Mouse (Mus musculus) intestine, postnatal 0 days (tissue): ENCODE measurements at regions not wholly inside any gene's neighbourhood (a gene's known extent, or its start where the extent isn't known, plus 50 kb on each side); places are given as distances from the start of the nearest gene placed in this dataset.
A peak's percentile ranks its signal among the peaks of the same experiment; 100 is the strongest.

ENCODE experiments used
- ATAC-seq: fragments of 200-750 bp; cut with Nextera tagmentation; 2 replicates; pipeline ENCODE4 v1.8.0; 2017; ENCODE audit warnings: mild to moderate bottlenecking, moderate TSS enrichment, moderate library complexity
- H3K27ac ChIP-seq: fragments of 300-500 bp; sonication (generic); 2 replicates; pipeline ENCODE4 v1.5.1; 2014; ENCODE audit warnings: mild to moderate bottlenecking, low read depth, low read length, moderate library complexity
- H3K27me3 ChIP-seq: fragments of 300-500 bp; sonication (generic); replicated peaks from 2 replicates; pipeline ENCODE4 v1.6.1; 2014; ENCODE audit warnings: low read length, mixed read lengths; ENCODE audit not compliant: control insufficient read depth, insufficient read depth
- H3K36me3 ChIP-seq: fragments of 300-500 bp; sonication (generic); 2 replicates; pipeline ENCODE4 v1.6.1; 2014; ENCODE audit warnings: mild to moderate bottlenecking, moderate library complexity; ENCODE audit not compliant: control insufficient read depth, insufficient read depth
- H3K4me1 ChIP-seq: fragments of 300-500 bp; sonication (generic); replicated peaks from 2 replicates; pipeline ENCODE4 v1.6.1; 2014; ENCODE audit warnings: antibody characterized with exemption, low read length, mixed read lengths; ENCODE audit not compliant: control insufficient read depth, insufficient read depth
- H3K4me2 ChIP-seq: fragments of 300-500 bp; sonication (generic); replicated peaks from 2 replicates; pipeline ENCODE4 v1.6.1; 2014; ENCODE audit warnings: low read depth, mild to moderate bottlenecking, moderate library complexity
- H3K4me3 ChIP-seq: fragments of 300-500 bp; sonication (generic); 2 replicates; pipeline ENCODE4 v1.5.1; 2014; ENCODE audit warnings: low read depth, low read length
- H3K9ac ChIP-seq: fragments of 300-500 bp; sonication (generic); 2 replicates; pipeline ENCODE4 v1.6.1; 2014; ENCODE audit warnings: mild to moderate bottlenecking, low read depth, low read length
- H3K9me3 ChIP-seq: fragments of 300-500 bp; sonication (generic); 2 replicates; pipeline ENCODE4 v1.6.1; 2016; ENCODE audit warnings: mixed run types; ENCODE audit not compliant: control insufficient read depth
- CTCF ChIP-seq: sonication (generic); IDR thresholded peaks from 2 replicates; pipeline ENCODE4 v1.5.1; 2016; ENCODE audit warnings: low read depth, mild to moderate bottlenecking, control low read depth, antibody characterized with exemption, moderate library complexity
- WGBS: fragments of 180-500 bp; shearing (Covaris S2); extraction: QIAGEN DNeasy Blood & Tissue Kit; methylation state at CpG from one replicate; pipeline ENCODE4 v1.1.7; 2014; 5-methylcytosine and 5-hydroxymethylcytosine counted together

- Histone ChIP-seq H3K4me2 (peak overlapping the region; percentile 28; the same call in 1 of the 2 replicates), H3K36me3 (no peaks in the 10 kb centered on the region), H3K27me3 (no peaks in the 10 kb centered on the region), H3K27ac (0 out of 2 replicates have a peak overlapping the region, but pooled peaks have one; percentile 50), H3K9me3 (no peaks in the 10 kb centered on the region), H3K4me3 (peak overlapping the region; percentile 27; the same call in 1 of the 2 replicates), H3K9ac (no peak overlapping the region), H3K4me1 (no peaks in the 10 kb centered on the region)
- ATAC-seq, result no peak
- no peak for TF ChIP-seq CTCF
Measured at GRCm38 (mm10) chr13:5714793-5715192, 146.5 kb upstream of the Klf6 start.

- Histone ChIP-seq H3K4me1 (no peaks in the 10 kb centered on the region), H3K36me3 (no peaks in the 10 kb centered on the region), H3K4me2 (no peak overlapping the region), H3K27me3 (no peaks in the 10 kb centered on the region), H3K27ac (no peak overlapping the region), H3K9me3 (no peaks in the 10 kb centered on the region), H3K4me3 (no peak overlapping the region), H3K9ac (no peak overlapping the region)
- 89% methylated on average over 3 of the region's 3 CpGs for WGBS
- no peak for TF ChIP-seq CTCF
- ATAC-seq, result no peak
Measured at GRCm38 (mm10) chr13:5716749-5717148, 144.5 kb upstream of the Klf6 start.

GRCm38 (mm10) chr13:5723319-5723718 is 138.0 kb upstream of the Klf6 start:
- Histone ChIP-seq H3K9me3 (no peaks in the 10 kb centered on the region), H3K27me3 (no peaks in the 10 kb centered on the region), H3K4me3 (no peak overlapping the region), H3K27ac (no peak overlapping the region), H3K4me2 (no peak overlapping the region), H3K9ac (no peak overlapping the region), H3K36me3 (no peaks in the 10 kb centered on the region), H3K4me1 (no peaks in the 10 kb centered on the region)
- 83% methylated on average over 2 of the region's 2 CpGs for WGBS
- no peak for TF ChIP-seq CTCF
- no peak for ATAC-seq

- Histone ChIP-seq H3K4me3 (no peak overlapping the region), H3K4me1 (no peaks in the 10 kb centered on the region), H3K27me3 (no peaks in the 10 kb centered on the region), H3K9me3 (no peaks in the 10 kb centered on the region), H3K9ac (no peak overlapping the region), H3K4me2 (no peak overlapping the region), H3K27ac (no peak overlapping the region), H3K36me3 (no peaks in the 10 kb centered on the region)
- no peak for TF ChIP-seq CTCF
- WGBS, result 83% methylated on average over 1 of the region's 1 CpGs
- ATAC-seq, result no peak
Measured at GRCm38 (mm10) chr13:5724364-5724763, 136.9 kb upstream of the Klf6 start.

- TF ChIP-seq CTCF, result no peak
- no peak overlapping the region for H3K27ac ChIP-seq
- 64% methylated on average over 4 of the region's 4 CpGs for WGBS
Measured at GRCm38 (mm10) chr13:5725984-5726383, 135.3 kb upstream of the Klf6 start.

GRCm38 (mm10) chr13:5726446-5726845 is 134.8 kb upstream of the Klf6 start:
- Histone ChIP-seq H3K36me3 (no peaks in the 10 kb centered on the region), H3K9me3 (no peaks in the 10 kb centered on the region), H3K4me3 (no peak overlapping the region), H3K9ac (no peak overlapping the region), H3K4me1 (no peaks in the 10 kb centered on the region), H3K27me3 (no peaks in the 10 kb centered on the region), H3K27ac (no peak overlapping the region), H3K4me2 (no peak overlapping the region)
- ATAC-seq, result no peak
- 79% methylated on average over 1 of the region's 1 CpGs for WGBS
- TF ChIP-seq CTCF, result no peak

More at GRCm38 (mm10) chr13:5725984-5726383, 135.3 kb upstream of the Klf6 start:
- Histone ChIP-seq H3K4me1 (no peaks in the 10 kb centered on the region), H3K4me3 (no peak overlapping the region), H3K4me2 (no peak overlapping the region), H3K9me3 (no peaks in the 10 kb centered on the region), H3K36me3 (no peaks in the 10 kb centered on the region), H3K27me3 (no peaks in the 10 kb centered on the region), H3K9ac (no peak overlapping the region)
- ATAC-seq, result no peak

GRCm38 (mm10) chr13:5728172-5728571 is 133.1 kb upstream of the Klf6 start:
- no peak for TF ChIP-seq CTCF
- H3K4me2 ChIP-seq, result no peak overlapping the region
- H3K9me3 ChIP-seq, result no peaks in the 10 kb centered on the region
- no peak overlapping the region for H3K27ac ChIP-seq
- H3K27me3 ChIP-seq, result no peaks in the 10 kb centered on the region
- H3K4me3 ChIP-seq, result no peak overlapping the region
- no peaks in the 10 kb centered on the region for H3K4me1 ChIP-seq
- ATAC-seq, result no peak
- H3K36me3 ChIP-seq, result no peaks in the 10 kb centered on the region
- WGBS, result 89% methylated on average over 2 of the region's 2 CpGs
- H3K9ac ChIP-seq, result no peak overlapping the region
